Mouse (Mus musculus): ENCODE results near the gene Ankrd63.
A peak's percentile ranks its signal among the peaks of the same experiment; 100 is the strongest.

Gene Ankrd63

DNA sequence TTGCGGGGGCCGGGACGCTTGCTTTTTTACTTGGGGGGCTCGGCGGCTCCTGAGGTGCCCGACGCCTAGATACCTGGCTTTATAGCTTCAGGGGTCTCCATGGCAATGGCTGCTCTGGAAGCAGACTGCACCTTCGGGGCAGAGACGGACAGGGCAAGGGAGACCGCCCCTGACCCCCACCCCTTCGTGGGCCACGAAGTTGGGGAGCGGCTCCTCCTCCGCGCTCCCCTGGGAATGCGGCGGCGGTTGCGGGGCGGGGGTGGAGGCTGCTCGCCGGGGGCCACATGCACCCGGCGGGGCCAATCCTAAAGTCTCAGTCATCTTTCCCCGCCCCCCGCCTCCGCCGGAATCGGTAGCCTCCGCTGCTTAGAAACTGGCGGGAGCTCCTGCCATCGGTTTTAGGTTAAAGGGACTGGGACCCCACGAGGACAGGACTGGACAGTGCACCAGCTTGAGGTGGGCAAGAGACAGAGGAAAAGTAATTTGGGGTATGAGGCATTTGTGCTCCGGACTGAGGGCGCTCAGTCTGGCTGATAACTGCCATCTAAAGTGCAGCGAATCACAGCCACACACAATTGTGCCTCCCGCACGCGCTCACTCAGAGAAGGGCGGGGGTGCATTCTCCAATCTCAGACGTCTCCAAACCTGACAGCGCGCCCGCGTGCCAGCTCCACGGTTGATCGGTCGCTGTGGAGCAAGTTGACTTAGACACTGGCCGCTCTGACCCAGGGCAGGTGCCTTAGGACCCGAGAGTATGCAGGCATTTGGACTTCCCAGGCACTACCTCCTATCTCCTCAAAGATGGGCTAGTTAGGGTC is at the start of gene Ankrd63:
Gene Ankrd63 (minus strand): TSS at position 51 of the 818 bp plus-strand sequence.
- DNase-seq (ENCODE audit: low spot score in 2 of 2), result no peak

DNA sequence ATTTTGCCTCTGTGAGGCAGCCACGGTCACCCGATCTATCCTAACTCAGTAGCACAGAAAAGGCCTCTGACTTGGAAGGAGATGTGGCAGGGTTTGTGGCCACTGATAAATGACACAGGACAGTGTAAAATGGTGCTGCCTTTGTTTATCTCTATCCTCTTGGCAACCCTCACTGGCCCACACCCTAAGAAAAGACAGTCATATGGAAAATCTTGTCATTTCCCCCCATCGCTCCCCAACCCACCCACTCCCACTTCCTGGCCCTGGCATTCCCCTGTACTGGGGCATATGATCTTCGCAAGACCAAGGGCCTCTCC is 49.0 kb upstream of the Ankrd63 start:
- DNase-seq (ENCODE audit: low spot score in 2 of 2), result no peak

GRCm38 (mm10) chr2:118751896-118752791 is 48.4 kb upstream of the Ankrd63 start:
- DNase-seq (ENCODE audit: low spot score in 2 of 2), result no peak

GRCm38 (mm10) chr2:118750476-118750875 is 46.7 kb upstream of the Ankrd63 start:
- DNase-seq (ENCODE audit: low spot score in 2 of 2), result no peak

GRCm38 (mm10) chr2:118749341-118749884 is 45.6 kb upstream of the Ankrd63 start:
- no peak for DNase-seq (ENCODE audit: low spot score in 2 of 2)

- no peak for DNase-seq (ENCODE audit: low spot score in 2 of 2)
Observed at GRCm38 (mm10) chr2:118747301-118747960, 43.7 kb upstream of the Ankrd63 start.

DNA sequence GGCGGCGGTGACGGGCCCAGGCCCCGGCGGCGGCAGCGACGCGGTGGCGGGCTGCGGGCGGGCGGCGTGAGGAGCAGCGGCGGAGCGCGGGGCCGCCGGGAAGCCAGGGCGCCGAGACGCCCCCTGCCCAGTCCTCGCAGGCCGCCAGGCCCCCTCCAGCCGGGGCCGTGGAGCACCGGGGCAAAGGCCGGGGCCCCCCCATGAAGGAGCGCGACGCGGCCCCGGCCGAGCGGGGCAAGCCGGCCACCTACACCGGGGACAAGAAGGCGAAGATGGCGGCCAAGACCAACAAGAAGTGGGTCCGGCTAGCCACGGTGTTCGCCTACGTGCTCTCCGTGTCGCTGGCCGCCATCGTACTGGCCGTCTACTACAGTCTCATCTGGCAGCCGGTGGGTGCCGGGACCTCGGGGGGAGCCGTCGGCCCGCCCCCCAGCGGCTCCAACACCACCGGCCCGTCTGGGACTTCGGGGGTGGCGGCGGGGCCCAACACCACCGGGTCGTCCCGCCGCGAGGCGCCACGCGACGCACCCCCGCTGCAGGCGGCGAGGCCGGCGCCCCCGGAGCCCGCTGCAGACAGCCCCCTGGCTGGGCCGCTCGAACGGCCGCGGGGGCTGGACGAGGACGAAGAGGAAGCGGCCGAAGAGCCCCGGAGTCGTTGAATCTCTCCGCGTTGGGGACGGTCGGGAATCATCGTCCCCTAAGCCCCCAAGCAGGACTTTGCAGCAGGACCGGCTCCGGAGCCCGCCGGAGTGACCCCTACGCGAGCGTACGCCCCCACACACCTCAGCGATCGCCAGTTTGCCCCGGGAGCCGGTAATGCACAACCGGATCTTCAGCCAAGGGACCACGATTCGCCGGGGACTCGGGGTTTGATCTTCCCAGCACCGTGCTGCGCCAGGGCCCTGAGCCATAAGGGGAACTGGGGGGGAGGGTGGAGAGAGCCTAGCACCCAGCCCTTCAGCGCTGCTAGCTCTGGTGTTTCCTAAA is 42.4 kb upstream of the Ankrd63 start:
- DNase-seq (ENCODE audit: low spot score in 2 of 2), result no peak

DNA sequence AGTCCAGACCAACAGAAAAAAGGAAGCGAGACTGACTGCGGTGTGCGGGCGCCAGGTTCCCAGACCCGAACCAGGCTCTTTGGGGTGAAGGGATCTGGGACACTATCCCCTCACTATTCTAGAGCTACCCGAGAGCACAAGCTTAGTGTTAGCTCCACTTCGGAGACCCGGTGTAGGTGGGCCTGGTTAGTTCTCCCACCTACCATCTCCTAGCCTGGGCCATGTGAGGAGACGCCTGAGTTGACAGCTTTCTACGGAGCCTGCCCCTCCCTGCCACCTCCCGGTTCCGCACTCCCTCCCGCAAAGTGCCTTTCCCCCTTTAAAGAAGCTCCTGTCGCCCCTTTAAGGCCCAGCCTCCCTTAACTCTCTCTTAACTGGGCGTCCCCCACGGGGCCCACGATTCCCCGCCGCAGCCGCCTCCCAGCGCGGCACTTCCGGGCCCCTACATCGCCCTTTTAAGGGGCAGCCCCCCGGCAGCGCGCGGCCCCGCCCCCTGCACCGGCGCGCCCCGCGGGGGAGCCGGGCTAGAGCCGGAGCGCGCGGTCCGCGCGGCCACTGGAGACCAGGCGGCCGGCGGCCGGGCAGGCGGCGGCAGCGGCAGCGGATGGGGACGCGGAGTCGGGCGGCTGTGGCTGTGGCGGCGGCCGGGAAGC is 41.6 kb upstream of the Ankrd63 start, which contains the start of gene Inafm2:
Gene Inafm2 (plus strand): TSS at position 527 of the 653 bp plus-strand sequence.
- DNase-seq (ENCODE audit: low spot score in 2 of 2), result peak; percentile 84 to 91

DNA sequence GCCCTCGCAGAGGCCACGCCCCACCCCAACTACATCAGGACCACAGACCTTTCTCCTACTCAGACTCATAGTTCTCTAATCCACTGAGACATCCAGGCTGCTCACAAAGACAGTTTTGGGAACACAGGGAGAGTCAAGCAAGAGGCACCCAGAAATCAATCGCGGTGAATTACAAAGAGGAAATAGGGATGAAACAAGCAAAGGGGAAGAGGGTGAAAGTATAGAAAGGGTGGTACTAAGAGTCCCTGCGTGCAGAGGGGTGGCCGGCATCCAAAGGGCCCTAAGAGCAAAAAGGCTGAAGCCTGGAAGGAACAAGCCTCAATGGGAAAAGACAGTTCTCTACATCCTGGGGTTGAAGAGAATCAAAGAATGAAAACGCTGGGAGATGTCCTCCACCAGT is 40.9 kb upstream of the Ankrd63 start:
- DNase-seq (ENCODE audit: low spot score in 2 of 2), result no peak

DNA sequence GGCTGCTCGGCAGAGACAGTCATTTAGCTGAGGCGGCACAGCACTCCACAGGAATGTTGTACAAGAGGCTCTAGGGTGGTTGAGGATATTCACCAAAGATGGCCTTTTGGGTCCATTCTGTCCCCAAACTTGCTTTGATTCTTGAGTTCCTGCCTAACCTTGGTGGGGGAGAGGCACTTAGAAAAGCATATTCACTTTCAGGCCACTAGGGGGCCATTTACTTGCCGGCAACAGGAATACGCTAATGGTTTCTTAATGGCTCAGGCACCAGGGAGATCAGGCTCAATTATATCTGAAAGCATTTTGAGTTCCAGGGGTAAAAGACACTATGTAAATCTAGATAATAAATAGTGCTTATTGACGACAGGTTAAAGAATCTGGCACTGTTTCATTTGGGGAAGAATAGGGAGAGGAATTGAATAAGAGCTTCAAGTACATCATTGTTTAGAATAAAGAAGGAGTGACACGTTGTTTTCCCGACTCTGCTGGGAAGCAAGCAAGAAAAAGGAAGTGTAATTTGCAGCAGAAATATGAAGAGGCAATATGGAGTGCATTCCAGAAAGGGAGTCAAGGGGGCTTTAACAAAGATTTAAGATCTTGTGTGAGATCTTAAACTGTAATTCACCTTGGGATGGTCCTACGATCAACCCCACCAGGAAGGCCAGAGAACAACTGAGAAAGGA is 39.6 kb upstream of the Ankrd63 start:
- DNase-seq (ENCODE audit: low spot score in 2 of 2), result peak in 1 of 2 experiments; percentile 59

- peak in 1 of 2 experiments; percentile 58 for DNase-seq (ENCODE audit: low spot score in 2 of 2)
Observed at GRCm38 (mm10) chr2:118741183-118741582, 37.4 kb upstream of the Ankrd63 start.

DNA sequence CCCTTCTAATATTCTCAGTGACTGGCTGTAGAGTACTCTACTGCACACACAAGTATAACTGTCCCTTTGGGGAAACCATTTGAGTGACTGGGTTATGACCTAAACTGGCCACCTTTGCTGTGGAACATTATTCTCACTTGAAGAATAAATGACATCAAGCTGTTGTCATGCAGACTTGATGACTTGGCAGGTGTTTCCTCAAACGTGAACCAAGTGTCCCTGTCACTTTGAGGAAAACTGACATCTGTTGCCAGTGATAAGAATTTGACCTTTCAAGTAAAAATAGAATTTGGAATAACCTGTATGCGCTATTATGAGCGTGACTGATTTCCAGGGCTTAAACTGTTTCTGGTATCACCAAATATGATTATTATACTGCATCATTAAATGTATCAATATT is 36.6 kb upstream of the Ankrd63 start:
- no peak for DNase-seq (ENCODE audit: low spot score in 2 of 2)

DNA sequence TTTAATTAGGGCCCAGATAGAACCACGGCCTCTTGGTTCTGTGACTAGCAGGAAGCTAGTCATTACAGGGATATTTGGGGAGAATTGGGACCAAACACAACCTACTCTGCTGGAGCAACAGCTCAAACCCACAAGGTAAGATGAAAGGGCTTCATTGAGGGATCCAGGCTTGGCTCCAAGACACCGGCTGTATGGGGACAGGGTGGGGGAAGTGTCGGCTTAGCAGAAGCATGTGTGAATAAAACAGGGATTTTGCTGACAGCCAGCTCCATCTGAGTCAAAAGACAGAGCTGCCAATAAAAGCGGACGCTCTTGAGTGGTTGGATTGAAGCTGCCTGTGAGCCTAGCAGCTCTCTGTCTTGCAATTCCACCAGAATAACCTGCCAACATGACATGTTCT is 29.6 kb upstream of the Ankrd63 start:
- no peak for DNase-seq (ENCODE audit: low spot score in 2 of 2)

- no peak for DNase-seq (ENCODE audit: low spot score in 2 of 2)
Observed at GRCm38 (mm10) chr2:118731981-118732380, 28.2 kb upstream of the Ankrd63 start.

DNA sequence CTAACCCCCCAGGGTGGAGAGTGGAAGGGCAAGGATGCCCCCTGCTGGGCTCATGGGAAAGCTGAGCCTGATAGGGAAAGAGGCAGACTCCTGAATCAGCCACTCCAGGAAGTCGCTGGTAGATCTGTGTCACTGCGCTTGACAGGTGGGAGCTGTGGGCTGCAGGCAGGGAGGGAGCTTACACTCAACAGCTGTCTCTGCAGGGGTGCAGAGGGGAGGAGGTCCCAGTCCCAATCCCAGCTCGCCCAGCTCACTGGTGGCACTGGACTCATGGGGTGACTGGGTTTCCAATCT is 26.8 kb upstream of the Ankrd63 start:
- DNase-seq (ENCODE audit: low spot score in 2 of 2), result peak in 1 of 2 experiments; percentile 80

DNA sequence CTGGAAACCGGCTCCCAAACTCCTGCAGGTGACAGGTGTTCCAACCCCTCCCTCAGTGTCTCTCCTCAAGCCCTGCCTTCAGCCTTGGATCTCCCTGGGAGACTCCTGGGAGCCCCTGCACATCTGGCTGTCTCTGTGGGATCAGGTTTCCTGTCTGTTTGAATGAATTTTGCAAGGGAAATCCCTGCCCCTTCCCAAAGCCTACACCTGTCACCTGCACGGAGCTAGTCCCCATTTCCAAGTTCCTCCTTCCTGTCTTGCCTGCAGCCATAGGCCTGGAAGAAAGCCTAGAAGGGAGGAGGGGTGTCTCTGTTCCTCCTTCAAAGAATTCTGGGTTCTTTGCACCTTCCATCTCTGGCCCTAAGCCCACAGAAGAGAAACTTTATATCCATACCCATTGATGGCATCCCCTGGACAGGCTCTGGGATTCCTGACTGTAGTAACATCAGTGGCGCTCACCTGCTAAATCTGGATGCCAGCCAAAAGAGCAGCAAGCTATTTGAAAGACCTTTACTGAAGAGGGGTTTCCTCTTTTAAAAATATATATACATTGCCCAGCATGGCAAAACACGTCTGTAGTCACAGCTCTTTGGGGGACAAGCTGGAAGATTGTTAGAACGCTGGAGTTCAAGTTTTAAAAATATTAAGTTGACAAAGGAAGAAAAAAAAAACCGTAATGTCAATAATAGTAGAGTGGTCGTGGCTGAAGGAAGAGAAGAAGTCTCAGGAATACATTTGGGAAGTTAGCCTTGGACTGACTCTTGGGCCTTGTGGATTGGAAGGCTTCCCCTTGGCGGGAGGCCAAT is 26.3 kb upstream of the Ankrd63 start:
- no peak for DNase-seq (ENCODE audit: low spot score in 2 of 2)

GRCm38 (mm10) chr2:118729194-118729593 is 25.4 kb upstream of the Ankrd63 start:
- no peak for DNase-seq (ENCODE audit: low spot score in 2 of 2)

GRCm38 (mm10) chr2:118728337-118728736 is 24.6 kb upstream of the Ankrd63 start, which contains the start of gene Plcb2:
Plcb2 (minus strand) TSS chr2:118728438.
- no peak for DNase-seq (ENCODE audit: low spot score in 2 of 2)

- no peak for DNase-seq (ENCODE audit: low spot score in 2 of 2)
Observed at GRCm38 (mm10) chr2:118727911-118728310, 24.1 kb upstream of the Ankrd63 start.
